Mouse (Mus musculus) small intestine, adult 2 months (tissue): ENCODE measurements around the gene Gsto1. TPM values are rescaled to one million over a fixed set of nuclear protein-coding genes. Genes with fewer than 3 reads are reported as not detected.
A peak's percentile ranks its signal among the peaks of the same experiment; 100 is the strongest.

Experiments
- H3K27ac ChIP-seq: fragments of 200-500 bp; 2 replicates; pipeline ENCODE4 v1.5.1; 2012; ENCODE audit warnings: low read depth, low read length, control low read depth, inconsistent platforms; ENCODE audit not compliant: insufficient read depth
- H3K27me3 ChIP-seq: fragments of 200-500 bp; 2 replicates; pipeline ENCODE4 v1.6.1; 2012; ENCODE audit warnings: mild to moderate bottlenecking, moderate library complexity, low read length, inconsistent platforms; ENCODE audit not compliant: control insufficient read depth, insufficient read depth
- H3K36me3 ChIP-seq: fragments of 200-500 bp; 2 replicates; pipeline ENCODE4 v1.6.1; 2012; ENCODE audit warnings: mild to moderate bottlenecking, low read length, control low read depth, inconsistent platforms; ENCODE audit not compliant: control insufficient read depth, insufficient read depth
- H3K4me1 ChIP-seq: fragments of 200-500 bp; 2 replicates; pipeline ENCODE4 v1.6.1; 2012; ENCODE audit warnings: low read length, inconsistent platforms, mixed read lengths; ENCODE audit not compliant: control insufficient read depth, insufficient read depth, insufficient read length
- H3K4me3 ChIP-seq: fragments of 200-500 bp; 2 replicates; pipeline ENCODE4 v1.5.1; 2012; ENCODE audit warnings: low read depth, mild to moderate bottlenecking, control low read depth, inconsistent platforms, low read length, moderate library complexity
- CTCF ChIP-seq: fragments of 200-500 bp; IDR thresholded peaks from 2 replicates; pipeline ENCODE4 v1.5.1; 2012; ENCODE audit warnings: low read depth, mild to moderate bottlenecking, control low read depth, inconsistent platforms, low read length, moderate library complexity, mixed read lengths; ENCODE audit not compliant: insufficient replicate concordance, insufficient read length; ENCODE audit errors: extremely low read depth
- POLR2A ChIP-seq: fragments of 200-500 bp; IDR thresholded peaks from 2 replicates; pipeline ENCODE4 v1.6.1; 2012; ENCODE audit warnings: low read depth, mild to moderate bottlenecking, control low read depth, inconsistent platforms, low read length, moderate library complexity
- WGBS: fragments of 180-500 bp; shearing (Covaris S2); methylation state at CpG from one replicate; pipeline ENCODE4 v1.1.7; 2018; 5-methylcytosine and 5-hydroxymethylcytosine counted together
- polyA plus RNA-seq: library from polyadenylated mRNA; depleted of rRNA; stranded (reverse); fragments of >200 nt; gene quantifications from 2 replicates; pipeline ENCODE4 v1.2.3, GENCODE M21; 2012

Gene Gsto1
- polyA plus RNA-seq, 1 experiment = 242 TPM

- Histone ChIP-seq H3K27ac (peak overlapping the region; percentile 38), H3K36me3 (no peaks in the 10 kb centered on the region), H3K4me1 (peaks cover 16% of the 10 kb centered on the region; the same call in 1 of the 2 replicates), H3K27me3 (no peaks in the 10 kb centered on the region), H3K4me3 (no peak overlapping the region)
- TF ChIP-seq CTCF (no peak), POLR2A (no peak)
- WGBS = 74% methylated on average over 11 of the region's 11 CpGs
These were observed 37.0 kb downstream of the Gsto1 start for GRCm38 (mm10) chr19:47891562-47892312.

GRCm38 (mm10) chr19:47893092-47893491 is 38.3 kb downstream of the Gsto1 start:
- peaks cover 16% of the 10 kb centered on the region; the same call in 1 of the 2 replicates for H3K4me1 ChIP-seq
- no peaks in the 10 kb centered on the region for H3K36me3 ChIP-seq
- H3K4me3 ChIP-seq = no peak overlapping the region
- H3K27me3 ChIP-seq = no peaks in the 10 kb centered on the region
- H3K27ac ChIP-seq = no peak overlapping the region
- 91% methylated on average over 6 of the region's 6 CpGs for WGBS
- TF ChIP-seq POLR2A (no peak), CTCF (no peak)

GRCm38 (mm10) chr19:47898472-47899079 is 43.8 kb downstream of the Gsto1 start:
- 68% methylated on average over 8 of the region's 8 CpGs for WGBS
- Histone ChIP-seq H3K4me3 (no peak overlapping the region), H3K4me1 (no peaks in the 10 kb centered on the region), H3K27me3 (no peaks in the 10 kb centered on the region), H3K36me3 (no peaks in the 10 kb centered on the region), H3K27ac (no peak overlapping the region)
- TF ChIP-seq CTCF (no peak), POLR2A (no peak)

- H3K4me3 ChIP-seq = no peak overlapping the region
- TF ChIP-seq POLR2A (no peak), CTCF (0 out of 2 replicates have a peak, but pooled peaks have one; percentile 18)
- no peak overlapping the region for H3K27ac ChIP-seq
- H3K27me3 ChIP-seq = no peaks in the 10 kb centered on the region
- WGBS = 69% methylated on average over 6 of the region's 6 CpGs
- no peaks in the 10 kb centered on the region for H3K36me3 ChIP-seq
- no peaks in the 10 kb centered on the region; the same call in 1 of the 2 replicates for H3K4me1 ChIP-seq
These were observed 45.2 kb downstream of the Gsto1 start for GRCm38 (mm10) chr19:47900012-47900411.

- 83% methylated on average over 10 of the region's 10 CpGs for WGBS
- Histone ChIP-seq H3K36me3 (no peaks in the 10 kb centered on the region), H3K4me1 (no peaks in the 10 kb centered on the region; the same call in 1 of the 2 replicates), H3K27ac (no peak overlapping the region), H3K27me3 (no peaks in the 10 kb centered on the region), H3K4me3 (no peak overlapping the region)
- TF ChIP-seq CTCF (no peak), POLR2A (no peak)
These were observed 45.8 kb downstream of the Gsto1 start for GRCm38 (mm10) chr19:47900558-47900957.

- Histone ChIP-seq H3K27me3 (no peaks in the 10 kb centered on the region), H3K36me3 (no peaks in the 10 kb centered on the region), H3K4me1 (no peaks in the 10 kb centered on the region; the same call in 1 of the 2 replicates), H3K4me3 (no peak overlapping the region), H3K27ac (no peak overlapping the region)
- WGBS = 77% methylated on average over 13 of the region's 13 CpGs
- TF ChIP-seq CTCF (no peak), POLR2A (no peak)
These were observed 47.8 kb downstream of the Gsto1 start for GRCm38 (mm10) chr19:47902316-47903201.
